Mouse (Mus musculus): ENCODE measurements around the gene Erbb4.

Gene Erbb4

GRCm38 (mm10) chr1:69107485-69108158, at the start of gene Erbb4:
Erbb4 (minus strand) TSS chr1:69108059.
- no peak for DNase-seq (ENCODE audit: low read depth)

GRCm38 (mm10) chr1:69157346-69157745, 49.5 kb upstream of the Erbb4 start:
- DNase-seq (ENCODE audit: low read depth) = no peak

GRCm38 (mm10) chr1:69141341-69141740, 33.5 kb upstream of the Erbb4 start:
- no peak for DNase-seq (ENCODE audit: low read depth)

GRCm38 (mm10) chr1:69139519-69139868, 31.6 kb upstream of the Erbb4 start:
- DNase-seq (ENCODE audit: low read depth) = no peak

GRCm38 (mm10) chr1:69138856-69139518, 31.1 kb upstream of the Erbb4 start:
- DNase-seq (ENCODE audit: low read depth) = peak; percentile 63

- DNase-seq (ENCODE audit: low read depth) = no peak
Observed at GRCm38 (mm10) chr1:69124147-69124848, 16.4 kb upstream of the Erbb4 start.

- DNase-seq (ENCODE audit: low read depth) = no peak
Observed at GRCm38 (mm10) chr1:69118249-69118938, 10.5 kb upstream of the Erbb4 start.

- DNase-seq (ENCODE audit: low read depth) = no peak
Observed at GRCm38 (mm10) chr1:69108159-69108925, 483 bp upstream of the Erbb4 start.

- no peak for DNase-seq (ENCODE audit: low read depth)
Observed at GRCm38 (mm10) chr1:69106937-69107461, 860 bp downstream of the Erbb4 start.

GRCm38 (mm10) chr1:69106322-69106761, 1.5 kb downstream of the Erbb4 start:
- DNase-seq (ENCODE audit: low read depth) = no peak

GRCm38 (mm10) chr1:69105493-69106321, 2.2 kb downstream of the Erbb4 start:
- no peak for DNase-seq (ENCODE audit: low read depth)

GRCm38 (mm10) chr1:69105096-69105492, 2.8 kb downstream of the Erbb4 start:
- no peak for DNase-seq (ENCODE audit: low read depth)

- DNase-seq (ENCODE audit: low read depth) = no peak
Observed at GRCm38 (mm10) chr1:69103211-69103706, 4.6 kb downstream of the Erbb4 start.

GRCm38 (mm10) chr1:69101670-69102069, 6.2 kb downstream of the Erbb4 start:
- no peak for DNase-seq (ENCODE audit: low read depth)

GRCm38 (mm10) chr1:69093052-69093451, 14.8 kb downstream of the Erbb4 start:
- no peak for DNase-seq (ENCODE audit: low read depth)

- DNase-seq (ENCODE audit: low read depth) = no peak
Observed at GRCm38 (mm10) chr1:69089331-69089730, 18.5 kb downstream of the Erbb4 start.

- DNase-seq (ENCODE audit: low read depth) = no peak
Observed at GRCm38 (mm10) chr1:69085753-69086152, 22.1 kb downstream of the Erbb4 start.

- DNase-seq (ENCODE audit: low read depth) = no peak
Observed at GRCm38 (mm10) chr1:69048918-69049317, 58.9 kb downstream of the Erbb4 start.

- no peak for DNase-seq (ENCODE audit: low read depth)
Observed at GRCm38 (mm10) chr1:69046228-69046978, 61.5 kb downstream of the Erbb4 start.

- DNase-seq (ENCODE audit: low read depth) = no peak
Observed at GRCm38 (mm10) chr1:69027816-69028215, 80.0 kb downstream of the Erbb4 start.

Data from induced T-regulatory cell, adult 2 months (primary cell).